Mouse (Mus musculus): ENCODE data around the gene Gnas.

DNA sequence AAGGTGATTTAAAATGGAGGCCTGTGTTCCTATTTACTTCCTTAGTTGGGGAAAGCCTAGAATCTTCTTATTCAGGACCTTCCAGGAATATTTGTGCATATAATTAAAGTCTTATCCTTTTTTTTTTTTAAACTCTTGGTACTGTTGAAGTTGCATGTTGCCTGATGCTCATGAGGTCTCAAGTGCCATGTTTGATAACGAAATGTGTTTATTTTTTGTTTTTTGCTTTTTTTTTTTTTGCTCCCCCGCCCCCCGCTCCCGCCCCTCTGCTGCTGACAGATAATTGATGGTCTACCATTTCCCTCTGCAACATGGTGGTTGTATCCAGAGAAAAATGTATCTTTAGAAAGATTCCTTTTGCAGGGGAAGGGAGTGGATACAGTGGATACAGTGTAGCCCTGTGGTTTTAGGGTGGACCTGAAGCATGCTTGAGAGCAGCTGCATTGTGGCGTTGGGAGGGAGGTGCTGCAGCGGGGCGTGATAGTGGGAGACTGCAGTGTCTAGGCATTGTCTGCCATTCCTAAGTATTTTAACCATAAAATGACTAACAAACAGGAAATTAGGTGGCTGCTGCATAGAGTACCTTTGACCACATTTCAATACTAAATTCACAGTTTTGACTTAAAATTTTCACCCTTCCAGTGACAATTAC is 49.2 kb downstream of the Gnas start:
- no peak for TF ChIP-seq CTCF (IDR thresholded peaks at IDR 0.05; ENCODE audit: low read depth)
- TF ChIP-seq EP300 (IDR thresholded peaks at IDR 0.05; ENCODE audit: low read depth): no peak
